Mouse (Mus musculus) adrenal gland, adult 2 months (tissue): ENCODE results near the gene Zfp39. TPM values are rescaled to one million over a fixed set of nuclear protein-coding genes. Genes with fewer than 3 reads are reported as not detected.
"Not testable (repeated sequence)": the region's sequence is repeated elsewhere in the genome, so short reads cannot be mapped to it uniquely, and the experiment has no call there.

Experiments used
- DNase-seq: peaks from one replicate; pipeline ENCODE4 v3.0.0; 2021
- polyA plus RNA-seq: library from polyadenylated mRNA; depleted of rRNA; stranded (reverse); fragments of >200 nt; gene quantifications from 2 replicates; pipeline ENCODE4 v1.2.3, GENCODE M21; 2012
- total RNA-seq, 2 experiments: library from RNA; stranded (reverse); gene quantifications; 2 replicates each; pipeline ENCODE4 v1.2.3; 2021

Gene Zfp39
- total and polyA plus RNA-seq, 3 experiments: 0.33 to 5.0 (median 3.5) TPM

GRCm38 (mm10) chr11:58922420-58922819, 18.4 kb upstream of the Zfp39 start:
- no peak for DNase-seq

DNA sequence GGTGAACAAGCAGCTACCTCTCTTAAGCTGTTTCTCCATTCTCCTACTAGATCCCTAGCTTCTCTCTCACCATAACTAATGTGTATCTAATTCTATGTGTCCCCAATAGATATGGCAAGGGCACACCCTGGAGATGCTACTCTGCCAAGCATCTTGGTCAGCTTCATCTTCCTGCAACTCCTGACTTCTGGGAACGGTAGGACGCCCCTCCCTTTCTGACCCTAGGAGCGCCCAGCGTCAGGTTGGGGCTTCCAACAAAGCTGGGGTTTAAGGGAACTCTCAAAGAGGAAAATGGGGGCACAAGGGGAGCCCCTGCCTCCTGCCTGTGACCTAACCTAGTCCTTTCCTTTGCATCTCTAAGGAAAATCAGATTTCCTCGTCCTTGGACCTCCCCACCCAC, 14.7 kb upstream of the Zfp39 start:
- DNase-seq: no peak

DNA sequence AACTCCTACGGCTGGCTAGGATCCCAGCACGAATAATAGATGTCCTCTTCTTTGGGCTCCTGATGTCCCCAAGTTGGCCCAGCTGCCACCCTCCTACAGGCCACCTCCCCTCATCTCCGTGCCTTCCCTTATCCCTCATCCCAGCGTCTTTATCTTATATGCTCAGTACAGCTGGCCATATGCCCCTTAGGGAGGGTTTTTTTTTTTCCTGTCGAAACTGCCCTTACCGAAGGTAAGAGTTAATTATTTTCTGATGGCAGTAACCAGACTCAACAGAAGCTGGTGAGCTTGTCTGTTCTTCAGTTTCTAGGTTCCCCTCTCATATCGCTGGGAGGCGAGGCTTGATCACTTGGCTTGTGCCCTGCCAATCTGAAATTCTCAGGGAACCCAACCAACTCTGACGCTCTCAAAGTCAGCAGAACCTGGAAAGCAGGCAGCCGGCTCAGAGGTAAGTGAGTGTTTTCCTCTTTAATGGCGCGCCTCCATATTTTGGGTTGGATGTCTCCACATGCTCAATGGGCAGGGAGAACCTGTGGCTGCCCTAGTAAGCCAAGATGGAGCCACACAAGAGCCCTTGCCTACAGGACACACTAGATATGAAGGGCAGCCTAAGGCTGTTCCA, 13.8 kb upstream of the Zfp39 start, which contains the start of gene Btnl10:
Gene Btnl10, plus strand, starts transcription at position 164 of the 622 bp plus-strand sequence.
- DNase-seq: no peak

GRCm38 (mm10) chr11:58916879-58917744, 13.1 kb upstream of the Zfp39 start:
- DNase-seq: peak; percentile 51

- DNase-seq: no peak
Measured at GRCm38 (mm10) chr11:58914461-58915028, 10.5 kb upstream of the Zfp39 start.

- DNase-seq: no peak
Measured at GRCm38 (mm10) chr11:58913776-58914175, 9.8 kb upstream of the Zfp39 start.

DNA sequence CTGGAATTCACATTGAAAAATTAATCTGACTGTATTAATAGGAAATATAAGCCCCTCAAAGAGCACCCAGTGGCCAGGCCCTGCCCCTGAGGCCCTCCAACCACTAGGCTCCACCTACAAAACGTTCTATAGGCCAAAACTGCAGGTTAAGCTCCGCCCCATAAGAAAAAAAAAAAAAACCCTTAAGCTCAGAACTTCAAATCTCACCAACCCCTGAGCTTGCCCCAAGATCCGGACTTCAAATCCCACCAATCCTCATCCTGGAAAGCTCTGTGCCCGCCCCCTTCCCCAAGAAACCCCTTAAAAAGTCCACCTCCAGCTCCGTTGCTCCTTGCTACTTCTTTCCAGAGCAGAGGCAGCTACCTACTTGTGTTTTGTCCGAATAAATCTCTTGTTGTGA, 813 bp upstream of the Zfp39 start:
- DNase-seq: no peak

- no peak for DNase-seq
Measured at GRCm38 (mm10) chr11:58904410-58904718, 339 bp upstream of the Zfp39 start.

DNA sequence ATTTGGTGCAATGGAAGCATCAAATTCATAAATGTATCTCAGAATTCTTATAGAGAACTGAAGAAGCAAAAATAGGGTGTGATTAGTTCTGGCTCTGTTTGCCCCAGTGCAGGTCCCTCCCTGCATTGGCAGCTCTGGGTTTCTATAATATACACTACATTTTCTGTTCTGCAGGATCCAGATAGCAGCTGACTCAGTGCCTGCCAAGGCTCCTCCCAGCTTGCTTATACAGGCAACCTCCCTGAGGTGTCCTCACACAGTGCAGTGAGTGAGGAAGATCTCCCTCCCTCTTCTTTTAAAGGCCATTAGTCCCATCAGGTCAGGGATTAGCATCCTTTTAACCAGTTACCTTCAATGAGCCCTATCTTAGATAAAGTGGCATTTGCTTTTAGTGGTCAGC, 2.9 kb downstream of the Zfp39 start:
- DNase-seq: no peak

- no peak for DNase-seq
Measured at GRCm38 (mm10) chr11:58897485-58897884, 6.5 kb downstream of the Zfp39 start.

GRCm38 (mm10) chr11:58894456-58894855, 9.6 kb downstream of the Zfp39 start:
- no peak for DNase-seq

DNA sequence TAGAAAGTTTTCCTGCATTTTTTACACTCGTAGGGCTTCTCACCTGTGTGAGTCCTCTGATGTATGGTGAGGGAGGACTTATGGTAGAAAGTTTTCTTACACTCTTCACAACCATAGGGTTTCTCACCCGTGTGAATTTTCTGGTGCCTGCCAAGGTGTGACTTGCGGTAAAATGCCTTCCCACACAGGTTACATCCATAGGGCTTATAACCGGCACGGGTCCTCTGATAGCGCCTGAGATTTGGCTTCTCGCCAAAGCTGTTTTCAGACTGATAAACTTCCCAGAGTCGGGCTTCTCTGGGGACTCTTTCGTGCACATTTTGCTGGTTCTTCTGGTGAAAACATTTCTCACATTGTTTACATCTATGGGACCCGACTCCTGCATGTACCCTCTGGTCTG, 13.5 kb downstream of the Zfp39 start:
- DNase-seq: no peak

- DNase-seq: no peak
Measured at GRCm38 (mm10) chr11:58883756-58884155, 20.3 kb downstream of the Zfp39 start.

- peak; percentile 31 for DNase-seq
Measured at GRCm38 (mm10) chr11:58870961-58871360, 33.1 kb downstream of the Zfp39 start.

- no peak for DNase-seq
Measured at GRCm38 (mm10) chr11:58867954-58868330, 36.1 kb downstream of the Zfp39 start.

DNA sequence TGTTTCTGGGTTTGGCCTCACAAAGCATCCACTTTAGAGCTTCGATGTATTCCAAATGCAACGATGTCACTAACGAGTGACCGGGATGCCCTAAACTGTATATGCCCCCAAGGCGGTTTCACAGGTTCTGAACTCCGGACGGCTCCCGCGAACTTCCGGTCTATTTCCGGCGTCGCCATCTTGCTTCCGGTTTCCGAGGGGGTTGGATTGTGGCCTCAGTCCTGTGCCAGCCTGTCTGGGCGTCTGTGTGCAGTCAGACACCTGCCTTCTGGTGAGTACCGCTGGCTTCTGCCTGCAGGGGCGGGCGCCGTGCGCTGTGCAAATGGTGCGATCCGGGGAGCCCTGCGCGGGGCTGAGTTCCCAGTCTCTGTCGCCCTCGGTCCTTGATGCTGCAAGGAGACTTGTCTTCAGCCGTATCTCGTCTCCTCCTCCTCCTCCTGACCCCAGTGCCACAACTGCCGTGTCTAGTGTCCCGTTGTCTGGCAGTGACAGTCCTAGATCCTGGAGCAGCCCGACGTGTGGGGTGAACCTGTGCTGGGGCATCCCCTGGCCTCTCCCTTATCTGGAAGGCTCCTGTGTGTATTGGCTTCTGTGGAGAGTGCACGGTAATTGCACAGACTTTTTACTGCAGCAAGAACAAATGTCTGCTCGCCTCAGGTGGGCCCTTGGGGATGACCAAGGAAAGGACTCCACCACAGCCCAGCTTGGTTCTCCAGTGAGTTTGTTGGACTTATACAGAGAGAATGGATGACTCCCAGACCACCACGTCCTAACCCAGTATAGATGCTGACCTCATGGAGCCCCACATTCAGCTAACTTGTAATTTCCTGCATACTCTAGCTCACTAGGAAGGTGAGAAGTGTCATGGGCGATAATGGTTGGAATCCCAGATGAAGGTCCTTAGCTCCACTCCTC, 36.7 kb downstream of the Zfp39 start, which contains the start of gene 2810021J22Rik:
Gene 2810021J22Rik, plus strand, starts transcription at position 178 of the 915 bp plus-strand sequence.
- peak; percentile 86 for DNase-seq

- no peak for DNase-seq
Measured at GRCm38 (mm10) chr11:58860744-58861143, 43.3 kb downstream of the Zfp39 start.

DNA sequence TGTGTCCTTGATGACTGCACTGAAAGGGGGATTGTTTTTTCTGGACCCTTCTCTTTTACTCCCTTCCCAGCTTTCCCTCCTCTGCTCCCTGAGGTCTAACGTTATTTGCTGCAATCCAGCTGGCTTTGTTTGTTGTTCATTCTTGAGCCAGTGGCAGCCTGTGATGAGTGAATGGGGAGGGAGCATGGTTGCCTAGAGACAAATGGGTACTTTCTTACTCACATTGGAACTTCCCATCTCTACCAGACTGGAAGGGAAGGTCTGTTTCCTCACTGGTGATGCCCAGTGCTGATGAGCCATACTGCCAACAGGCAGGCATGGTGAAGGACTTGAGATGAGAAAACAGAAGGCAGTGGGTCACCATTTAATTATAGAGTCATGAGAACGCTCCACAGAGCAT, 54.3 kb downstream of the Zfp39 start:
- DNase-seq: no peak

- no peak for DNase-seq
Measured at GRCm38 (mm10) chr11:58847636-58848035, 56.4 kb downstream of the Zfp39 start.

DNA sequence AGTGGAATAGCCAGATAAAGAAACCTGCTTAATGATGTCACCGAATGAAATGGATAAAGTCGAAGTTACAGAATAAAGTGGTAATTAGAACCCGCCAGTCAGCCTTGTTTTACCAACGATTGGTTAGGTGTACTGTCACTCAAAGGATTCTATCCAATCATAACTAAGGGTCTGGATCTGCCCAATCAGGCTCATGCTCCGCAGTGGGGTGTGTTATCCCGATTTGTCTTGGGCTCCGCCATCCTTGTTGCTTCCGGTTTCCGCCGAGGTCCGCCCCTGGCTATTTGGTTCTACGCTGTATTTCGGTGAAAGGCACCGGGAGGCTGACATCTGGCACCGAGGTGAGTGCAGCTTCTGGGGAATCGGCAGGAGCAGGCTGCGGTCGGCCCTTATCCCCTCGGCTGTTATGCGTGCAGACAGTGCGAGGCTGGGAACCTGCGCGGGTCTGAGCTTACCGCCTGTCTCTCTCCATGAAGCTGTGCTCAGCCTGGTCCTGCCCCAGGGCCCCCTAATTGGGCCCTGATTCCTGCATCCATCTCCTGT, 57.0 kb downstream of the Zfp39 start, which contains the start of gene Gm12258:
Gene Gm12258, plus strand, starts transcription at position 240 of the 543 bp plus-strand sequence.
- DNase-seq: peak; percentile 92

DNA sequence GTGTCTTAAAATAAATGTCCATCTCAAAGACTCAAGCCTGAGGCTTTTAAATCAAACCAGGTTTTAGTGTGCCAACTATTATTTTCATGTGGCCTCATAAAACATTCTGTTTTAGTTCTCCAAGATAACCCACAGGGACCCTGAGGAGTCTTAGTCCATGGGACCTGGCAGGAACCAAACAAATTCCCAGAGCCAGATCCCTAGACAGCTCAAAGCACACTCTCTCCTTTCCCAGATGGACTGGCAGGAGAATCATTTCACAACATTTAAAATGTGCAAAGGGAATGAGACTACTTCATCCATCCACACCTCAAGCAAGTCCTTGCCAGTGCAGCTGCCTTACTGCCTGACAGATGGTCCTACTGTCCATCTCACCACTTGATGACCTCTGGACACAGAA, 65.1 kb downstream of the Zfp39 start, which contains the start of gene Olfr311:
Gene Olfr311, plus strand, starts transcription at position 301 of the 400 bp plus-strand sequence.
- not testable (repeated sequence) for DNase-seq
